Mouse (Mus musculus): ENCODE results near the gene Polr2e. TPM values are rescaled to one million over a fixed set of nuclear protein-coding genes. Genes with fewer than 3 reads are reported as not detected.

Polr2e gene
- polyA plus RNA-seq, 2 experiments, result 247 to 350 TPM

DNA sequence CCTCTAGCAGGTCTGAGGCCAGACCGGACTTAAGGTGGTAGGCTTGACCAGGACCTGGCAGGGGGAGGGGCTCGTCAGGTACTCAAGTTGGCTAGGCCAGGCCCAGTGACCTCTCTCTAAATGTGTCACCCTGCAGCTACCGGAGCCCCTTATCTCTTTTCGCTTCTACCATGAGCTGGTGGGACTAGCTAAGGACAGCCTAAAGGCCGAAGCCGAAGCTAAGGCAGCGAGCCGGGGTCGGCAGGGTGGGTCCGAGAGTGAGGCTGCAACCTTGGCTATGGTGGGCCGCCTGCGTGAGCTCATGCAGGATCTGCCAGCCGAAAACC is 11.1 kb downstream of the Polr2e start:
- Histone ChIP-seq H3K27me3 (ENCODE audit: control insufficient read depth, insufficient read depth, low read length) (no peaks in the 10 kb centered on the region), H3K9ac (ENCODE audit: low read depth, low read length, severe bottlenecking) (no peak overlapping the region), H3K4me2 (replicated peaks; ENCODE audit: low read depth, low read length, severe bottlenecking) (no peak overlapping the region), H3K4me3 (replicated peaks; ENCODE audit: low read length) (no peak overlapping the region), H3K9me3 (ENCODE audit: control insufficient read depth, low read length) (no peaks in the 10 kb centered on the region), H3K4me1 (ENCODE audit: control insufficient read depth, insufficient read depth, low read length) (no peaks in the 10 kb centered on the region), H3K36me3 (ENCODE audit: control insufficient read depth, insufficient read depth, low read length) (no peaks in the 10 kb centered on the region), H3K27ac (replicated peaks; ENCODE audit: low read depth, low read length) (no peak overlapping the region)
- WGBS, result 90% methylated on average over 13 of the region's 13 CpGs
- DNase-seq (ENCODE audit: low spot score) (no peak), ATAC-seq (ENCODE audit: low FRiP score, low read depth) (no peak)
- no peak for TF ChIP-seq POLR2A (IDR thresholded peaks at IDR 0.05; ENCODE audit: borderline replicate concordance, extremely low read depth, insufficient read depth, insufficient read length)

DNA sequence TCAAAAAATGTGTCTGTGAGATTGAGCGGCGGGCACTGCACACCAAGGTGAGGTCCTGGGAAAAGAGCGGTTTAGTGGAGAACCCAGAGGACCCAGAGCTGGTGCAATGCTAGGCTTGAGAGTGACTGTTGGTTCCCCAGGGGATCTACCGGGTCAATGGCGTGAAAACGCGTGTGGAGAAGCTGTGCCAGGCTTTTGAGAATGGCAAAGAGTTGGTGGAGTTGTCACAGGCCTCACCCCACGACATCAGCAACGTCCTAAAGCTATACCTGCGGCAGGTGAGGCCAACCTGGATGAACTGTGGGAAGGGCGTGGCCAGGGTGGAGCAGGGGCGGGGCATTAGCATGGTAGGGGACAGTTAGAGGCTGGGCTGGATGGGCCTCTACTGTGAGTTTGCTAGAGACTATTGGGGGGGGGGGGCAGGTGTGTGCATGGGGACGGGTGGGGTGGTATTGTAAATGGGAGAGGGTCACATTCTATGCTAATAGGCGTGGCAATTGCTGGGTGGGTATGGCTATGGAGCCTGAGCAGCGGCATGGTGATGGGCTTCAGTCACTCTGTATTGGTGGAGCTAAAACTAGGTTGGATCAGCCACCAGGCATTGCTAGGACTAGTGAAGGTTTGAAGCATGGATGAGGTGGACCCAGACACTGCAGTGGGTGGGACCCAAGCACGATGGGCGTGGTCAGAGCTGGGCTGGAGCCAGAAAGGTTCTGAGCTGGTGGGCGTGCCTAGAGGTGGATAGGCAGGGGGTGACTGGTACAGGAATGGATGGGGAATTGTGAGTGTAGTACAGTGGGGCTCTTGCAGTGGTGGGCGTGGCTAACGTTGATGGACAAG is 11.7 kb downstream of the Polr2e start:
- H3K4me2 ChIP-seq (replicated peaks; ENCODE audit: low read depth, low read length, severe bottlenecking), result no peak overlapping the region
- TF ChIP-seq POLR2A (IDR thresholded peaks at IDR 0.05; ENCODE audit: borderline replicate concordance, extremely low read depth, insufficient read depth, insufficient read length), result no peak
- DNase-seq (ENCODE audit: low spot score) (no peak), ATAC-seq (ENCODE audit: low FRiP score, low read depth) (no peak)
- H3K9me3 ChIP-seq (ENCODE audit: control insufficient read depth, low read length), result no peaks in the 10 kb centered on the region
- no peak overlapping the region for H3K4me3 ChIP-seq (replicated peaks; ENCODE audit: low read length)
- no peaks in the 10 kb centered on the region for H3K4me1 ChIP-seq (ENCODE audit: control insufficient read depth, insufficient read depth, low read length)
- 75% methylated on average over 20 of the region's 20 CpGs for WGBS
- no peak overlapping the region for H3K27ac ChIP-seq (replicated peaks; ENCODE audit: low read depth, low read length)
- H3K27me3 ChIP-seq (ENCODE audit: control insufficient read depth, insufficient read depth, low read length), result no peaks in the 10 kb centered on the region
- no peak overlapping the region for H3K9ac ChIP-seq (ENCODE audit: low read depth, low read length, severe bottlenecking)
- H3K36me3 ChIP-seq (ENCODE audit: control insufficient read depth, insufficient read depth, low read length), result no peaks in the 10 kb centered on the region

DNA sequence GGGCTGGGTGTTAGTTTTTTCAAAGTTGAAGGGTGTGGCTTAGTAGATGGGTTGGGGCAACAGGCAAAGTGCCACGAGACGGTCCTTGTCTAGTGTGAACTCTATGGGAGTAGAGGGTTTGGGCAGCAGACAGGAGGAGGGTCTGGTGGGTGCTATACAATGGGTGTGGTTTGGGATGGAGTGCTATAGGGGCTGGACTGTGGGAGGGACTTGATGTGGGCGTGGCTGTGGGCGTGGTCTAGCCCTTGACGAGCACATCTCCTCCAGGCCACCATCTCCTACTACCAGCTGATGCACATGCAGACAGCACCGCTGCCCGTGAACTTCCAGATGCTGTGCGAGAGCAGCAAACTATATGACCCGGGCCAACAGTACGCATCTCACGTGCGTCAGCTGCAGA is 13.7 kb downstream of the Polr2e start:
- ATAC-seq (ENCODE audit: low FRiP score, low read depth), result no peak; the same call in 1 of the 2 replicates
- 59% methylated on average over 12 of the region's 12 CpGs for WGBS

DNA sequence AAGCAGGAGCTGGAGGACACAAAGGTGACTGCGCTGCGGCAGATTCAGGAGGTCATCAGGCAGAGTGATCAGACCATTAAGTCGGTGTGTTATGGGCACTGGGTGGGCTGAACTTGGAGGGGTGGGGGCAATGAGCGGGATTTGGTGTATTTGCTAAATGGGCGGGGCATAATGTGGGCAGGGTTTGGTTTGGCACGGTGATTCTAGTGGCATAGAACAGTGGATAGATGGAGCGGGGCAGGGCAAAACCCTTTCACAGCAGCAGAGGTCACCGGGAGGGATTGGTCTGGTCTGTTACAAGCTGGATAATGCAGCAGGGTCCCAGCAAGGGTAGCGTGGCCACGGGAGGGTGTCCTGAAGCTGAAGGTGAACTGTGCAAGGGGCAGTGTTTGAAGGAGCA is 14.1 kb downstream of the Polr2e start:
- TF ChIP-seq POLR2A (IDR thresholded peaks at IDR 0.05; ENCODE audit: borderline replicate concordance, extremely low read depth, insufficient read depth, insufficient read length), result no peak
- no peak overlapping the region for H3K4me3 ChIP-seq (replicated peaks; ENCODE audit: low read length)
- 72% methylated on average over 10 of the region's 10 CpGs for WGBS

More for the DNA sequence above, 13.7 kb downstream of the Polr2e start:
- Histone ChIP-seq H3K4me1 (ENCODE audit: control insufficient read depth, insufficient read depth, low read length) (no peaks in the 10 kb centered on the region), H3K27me3 (ENCODE audit: control insufficient read depth, insufficient read depth, low read length) (no peaks in the 10 kb centered on the region), H3K9ac (ENCODE audit: low read depth, low read length, severe bottlenecking) (no peak overlapping the region), H3K27ac (replicated peaks; ENCODE audit: low read depth, low read length) (no peak overlapping the region), H3K4me3 (replicated peaks; ENCODE audit: low read length) (no peak overlapping the region), H3K9me3 (ENCODE audit: control insufficient read depth, low read length) (no peaks in the 10 kb centered on the region), H3K4me2 (replicated peaks; ENCODE audit: low read depth, low read length, severe bottlenecking) (no peak overlapping the region), H3K36me3 (ENCODE audit: control insufficient read depth, insufficient read depth, low read length) (no peaks in the 10 kb centered on the region)
- no peak for DNase-seq (ENCODE audit: low spot score)
- no peak for TF ChIP-seq POLR2A (IDR thresholded peaks at IDR 0.05; ENCODE audit: borderline replicate concordance, extremely low read depth, insufficient read depth, insufficient read length)

DNA sequence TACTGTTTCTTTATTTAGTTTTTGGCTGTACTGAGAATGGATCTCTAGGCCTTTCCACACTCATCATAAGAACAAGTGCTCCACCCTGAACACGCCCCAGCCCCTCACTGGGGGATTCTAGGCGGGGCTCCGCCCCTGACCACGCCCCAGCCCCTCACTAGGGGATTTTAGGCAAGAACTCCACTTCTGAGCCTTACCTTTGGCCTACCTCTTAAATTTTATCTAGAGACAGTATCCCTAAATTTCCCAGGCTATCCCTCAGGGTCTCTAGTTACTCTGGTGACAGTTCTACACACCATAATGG is 14.6 kb downstream of the Polr2e start:
- Histone ChIP-seq H3K27me3 (ENCODE audit: control insufficient read depth, insufficient read depth, low read length) (no peaks in the 10 kb centered on the region), H3K9ac (ENCODE audit: low read depth, low read length, severe bottlenecking) (no peak overlapping the region), H3K36me3 (ENCODE audit: control insufficient read depth, insufficient read depth, low read length) (no peaks in the 10 kb centered on the region), H3K27ac (replicated peaks; ENCODE audit: low read depth, low read length) (no peak overlapping the region), H3K9me3 (ENCODE audit: control insufficient read depth, low read length) (no peaks in the 10 kb centered on the region), H3K4me3 (replicated peaks; ENCODE audit: low read length) (no peak overlapping the region), H3K4me1 (ENCODE audit: control insufficient read depth, insufficient read depth, low read length) (peaks cover 4% of the 10 kb centered on the region), H3K4me2 (replicated peaks; ENCODE audit: low read depth, low read length, severe bottlenecking) (no peak overlapping the region)
- DNase-seq (ENCODE audit: low spot score), result no peak
- TF ChIP-seq POLR2A (IDR thresholded peaks at IDR 0.05; ENCODE audit: borderline replicate concordance, extremely low read depth, insufficient read depth, insufficient read length), result no peak
- 71% methylated on average over 4 of the region's 4 CpGs for WGBS
- ATAC-seq (ENCODE audit: low FRiP score, low read depth), result no peak

More for the DNA sequence above, 14.1 kb downstream of the Polr2e start:
- H3K4me1 ChIP-seq (ENCODE audit: control insufficient read depth, insufficient read depth, low read length), result no peaks in the 10 kb centered on the region
- no peak overlapping the region for H3K4me2 ChIP-seq (replicated peaks; ENCODE audit: low read depth, low read length, severe bottlenecking)
- no peak overlapping the region for H3K9ac ChIP-seq (ENCODE audit: low read depth, low read length, severe bottlenecking)
- no peaks in the 10 kb centered on the region for H3K27me3 ChIP-seq (ENCODE audit: control insufficient read depth, insufficient read depth, low read length)
- no peak overlapping the region for H3K27ac ChIP-seq (replicated peaks; ENCODE audit: low read depth, low read length)
- ATAC-seq (ENCODE audit: low FRiP score, low read depth) (no peak), DNase-seq (ENCODE audit: low spot score) (no peak)
- H3K36me3 ChIP-seq (ENCODE audit: control insufficient read depth, insufficient read depth, low read length), result no peaks in the 10 kb centered on the region
- no peaks in the 10 kb centered on the region for H3K9me3 ChIP-seq (ENCODE audit: control insufficient read depth, low read length)
